Mouse (Mus musculus): Measurements from ENCODE around the gene Myo9b. TPM values are rescaled to one million over a fixed set of nuclear protein-coding genes. Genes with fewer than 3 reads are reported as not detected.

The Myo9b gene
- polyA plus RNA-seq, 1 experiment from 2014 or later, result 21.2 TPM

Other genes with a start within 250 kb of the Myo9b start
- gene Haus8, start 220 bp downstream of the Myo9b start, polyA plus RNA-seq (2015; fragmentation: Nextera tagmentation; extraction: Ambion mirVana), result 58.6 and 62.1 TPM in 2 replicates
- 109 and 111 TPM in 2 replicates for gene Use1, start 94.1 kb downstream of the Myo9b start, polyA plus RNA-seq (2015; fragmentation: Nextera tagmentation; extraction: Ambion mirVana)
- 6.1 TPM in 2 replicates for gene Ocel1, start 98.6 kb downstream of the Myo9b start, polyA plus RNA-seq (2015; fragmentation: Nextera tagmentation; extraction: Ambion mirVana)
- gene Nr2f6, start 109.2 kb downstream of the Myo9b start, polyA plus RNA-seq (2015; fragmentation: Nextera tagmentation; extraction: Ambion mirVana), result 65.4 and 82.9 TPM in 2 replicates
- gene Ushbp1, start 123.1 kb downstream of the Myo9b start, polyA plus RNA-seq (2015; fragmentation: Nextera tagmentation; extraction: Ambion mirVana), result 29.8 and 31.2 TPM in 2 replicates
- 116 and 120 TPM in 2 replicates for gene Babam1, start 124.1 kb downstream of the Myo9b start, polyA plus RNA-seq (2015; fragmentation: Nextera tagmentation; extraction: Ambion mirVana)
- gene Ankle1, start 133.3 kb downstream of the Myo9b start, polyA plus RNA-seq (2015; fragmentation: Nextera tagmentation; extraction: Ambion mirVana), result 47.4 and 58.3 TPM in 2 replicates
- gene Abhd8, start 190.9 kb downstream of the Myo9b start, polyA plus RNA-seq (2015; fragmentation: Nextera tagmentation; extraction: Ambion mirVana), result 41.9 and 46.6 TPM in 2 replicates
- 170 and 178 TPM in 2 replicates for gene Mrpl34, start 192.2 kb downstream of the Myo9b start, polyA plus RNA-seq (2015; fragmentation: Nextera tagmentation; extraction: Ambion mirVana)
- 110 and 115 TPM in 2 replicates for gene Dda1, start 196.5 kb downstream of the Myo9b start, polyA plus RNA-seq (2015; fragmentation: Nextera tagmentation; extraction: Ambion mirVana)
- gene Ano8, start 213.2 kb downstream of the Myo9b start, polyA plus RNA-seq (2015; fragmentation: Nextera tagmentation; extraction: Ambion mirVana), result 0.81 and 1.0 TPM in 2 replicates
- 22.2 and 22.5 TPM in 2 replicates for gene Gtpbp3, start 215.4 kb downstream of the Myo9b start, polyA plus RNA-seq (2015; fragmentation: Nextera tagmentation; extraction: Ambion mirVana)
- gene Plvap, start 239.0 kb downstream of the Myo9b start, polyA plus RNA-seq (2015; fragmentation: Nextera tagmentation; extraction: Ambion mirVana), result 165 TPM in 2 replicates